Mouse (Mus musculus): Measurements from ENCODE around the gene 5730596B20Rik. TPM values are rescaled to one million over a fixed set of nuclear protein-coding genes. Genes with fewer than 3 reads are reported as not detected.

The 5730596B20Rik gene
- total RNA-seq, 4 experiments from 2014 or later: not detected

DNA sequence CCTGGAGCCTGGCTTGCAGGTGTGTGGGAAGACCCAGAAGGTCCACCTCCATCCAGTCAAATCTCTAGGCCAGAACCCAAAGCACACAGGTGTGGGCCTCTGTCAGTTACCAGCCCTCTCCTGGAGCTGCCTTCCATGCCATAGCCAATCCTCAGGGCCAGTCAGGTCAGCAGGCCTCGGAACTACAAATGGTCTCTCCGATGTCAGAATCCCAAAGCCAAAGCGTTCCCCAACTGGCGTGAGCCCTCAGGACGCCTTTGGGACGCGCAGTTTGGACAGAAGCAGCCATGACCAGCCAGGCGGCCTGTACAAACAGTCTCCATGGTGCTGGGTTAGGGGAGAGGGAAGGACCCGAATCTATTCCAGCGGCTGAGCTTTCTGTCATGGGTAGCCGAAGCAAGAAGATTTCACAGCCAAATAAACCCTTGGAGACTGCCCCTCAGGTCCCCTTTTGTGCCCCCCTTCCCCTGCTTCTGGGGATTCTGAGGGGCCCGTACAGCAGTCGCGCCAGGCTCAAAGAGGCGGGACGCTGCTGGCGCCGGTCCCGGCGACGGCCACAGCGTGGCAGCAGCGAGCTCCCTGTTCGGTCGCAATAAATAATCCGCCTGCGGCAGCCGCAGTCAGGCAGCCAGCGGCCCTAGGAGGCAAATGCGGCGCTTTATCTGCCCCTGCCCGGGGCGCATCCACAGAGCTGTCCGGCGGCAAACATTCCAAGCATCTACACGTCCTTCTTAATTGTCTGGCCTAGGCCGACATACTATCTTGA, 34.1 kb downstream of the 5730596B20Rik start:
- no peak for DNase-seq (ENCODE audit: low spot score in 2 of 2)

GRCm38 (mm10) chr6:52211961-52212360, 34.7 kb downstream of the 5730596B20Rik start:
- DNase-seq (ENCODE audit: low spot score in 2 of 2): no peak

DNA sequence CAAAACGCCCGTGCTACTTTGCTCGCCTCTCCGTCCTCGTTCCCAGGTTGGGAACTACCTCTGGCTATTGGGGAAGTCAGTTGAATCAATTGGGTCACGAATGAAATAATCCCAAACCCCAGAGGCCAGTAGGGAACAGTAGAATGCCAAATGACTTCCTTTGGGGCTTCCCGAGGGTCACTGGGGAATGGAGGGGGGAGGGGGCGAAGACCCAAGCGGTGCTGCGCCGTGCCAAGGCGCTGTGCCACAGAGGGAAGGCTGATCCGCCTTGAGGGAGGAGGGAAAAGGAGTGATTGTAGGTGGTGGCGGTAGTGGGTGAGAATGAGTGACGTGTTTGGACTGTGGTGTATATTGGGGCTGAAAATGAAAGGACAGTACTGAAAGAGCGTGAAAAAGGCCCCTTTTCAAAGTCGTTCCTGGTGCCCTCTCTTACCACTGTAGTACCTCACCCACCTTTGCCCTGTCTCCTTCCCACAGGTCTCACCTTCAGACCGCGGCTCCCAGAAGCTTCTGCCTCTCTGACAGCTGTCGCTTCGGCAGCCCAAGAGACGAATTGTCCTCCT, 35.3 kb downstream of the 5730596B20Rik start:
- DNase-seq (ENCODE audit: low spot score in 2 of 2): no peak

- DNase-seq (ENCODE audit: low spot score in 2 of 2): no peak
Observed at GRCm38 (mm10) chr6:52213119-52213986, 36.1 kb downstream of the 5730596B20Rik start, which contains the start of the genes Hoxa3 and Gm28308. TSS of gene Hoxa3 (minus strand) at chr6:52213336. TSS of gene Gm28308 (minus strand) at chr6:52213339.

GRCm38 (mm10) chr6:52214271-52214670, 37.0 kb downstream of the 5730596B20Rik start:
- no peak for DNase-seq (ENCODE audit: low spot score in 2 of 2)

DNA sequence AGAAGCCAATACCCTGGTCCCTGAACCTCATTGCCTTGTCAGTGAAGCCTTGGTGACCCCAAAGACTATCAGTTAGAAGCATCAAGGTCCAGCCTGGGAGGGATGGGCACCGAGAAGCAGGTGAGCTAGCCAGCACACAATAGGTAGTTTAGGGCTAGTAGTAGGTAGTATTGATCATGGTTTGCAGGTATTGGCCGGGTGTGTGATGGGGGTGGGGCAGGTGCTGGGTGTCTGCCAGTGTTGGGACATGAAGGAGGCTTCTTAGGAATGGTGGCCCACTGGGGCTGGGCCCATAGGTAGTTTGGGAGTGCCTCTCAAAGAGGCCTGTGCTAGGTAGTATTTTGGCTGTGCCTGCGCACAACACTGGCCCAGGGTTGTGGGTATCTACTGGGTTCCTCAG, 37.8 kb downstream of the 5730596B20Rik start:
- no peak for DNase-seq (ENCODE audit: low spot score in 2 of 2)

- no peak for DNase-seq (ENCODE audit: low spot score in 2 of 2)
Observed at GRCm38 (mm10) chr6:52215771-52216535, 38.7 kb downstream of the 5730596B20Rik start.

DNA sequence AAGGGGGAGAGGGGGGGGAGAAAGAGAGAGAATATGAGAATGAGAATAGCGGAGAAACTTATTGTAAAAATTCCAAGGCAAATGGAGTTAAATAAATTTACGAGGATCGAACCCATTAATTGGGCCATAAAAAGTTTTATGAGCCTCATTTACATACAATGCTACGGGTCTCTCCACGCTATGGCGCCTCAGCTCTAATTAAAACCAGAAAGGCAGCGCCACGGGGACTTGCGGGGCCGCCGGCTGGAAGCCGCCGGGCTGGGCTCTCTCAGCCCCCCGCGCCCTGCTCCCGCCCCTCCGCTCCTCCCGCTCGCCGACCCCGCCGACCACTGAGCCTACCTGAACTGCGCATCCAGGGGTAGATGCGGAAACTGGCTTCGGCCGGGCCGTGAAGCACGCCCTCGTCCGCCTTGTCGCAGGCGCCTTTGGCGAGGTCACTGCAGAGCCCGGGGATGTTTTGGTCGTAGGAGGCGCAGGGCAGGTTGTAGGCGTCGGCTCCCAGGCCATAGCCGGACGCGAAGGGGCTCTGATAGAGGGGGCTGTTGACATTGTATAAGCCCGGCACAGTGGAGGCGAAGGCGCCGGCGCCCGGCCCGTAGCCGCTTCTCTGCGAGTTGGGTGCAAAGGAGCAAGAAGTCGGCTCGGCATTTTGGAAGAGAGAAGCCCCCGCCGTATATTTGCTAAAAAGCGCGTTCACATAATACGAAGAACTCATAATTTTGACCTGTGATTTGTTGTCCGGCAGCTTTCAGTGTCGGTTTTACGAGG, 39.6 kb downstream of the 5730596B20Rik start:
- no peak for DNase-seq (ENCODE audit: low spot score in 2 of 2)

- DNase-seq (ENCODE audit: low spot score in 2 of 2): no peak
Observed at GRCm38 (mm10) chr6:52217459-52217768, 40.1 kb downstream of the 5730596B20Rik start.

DNA sequence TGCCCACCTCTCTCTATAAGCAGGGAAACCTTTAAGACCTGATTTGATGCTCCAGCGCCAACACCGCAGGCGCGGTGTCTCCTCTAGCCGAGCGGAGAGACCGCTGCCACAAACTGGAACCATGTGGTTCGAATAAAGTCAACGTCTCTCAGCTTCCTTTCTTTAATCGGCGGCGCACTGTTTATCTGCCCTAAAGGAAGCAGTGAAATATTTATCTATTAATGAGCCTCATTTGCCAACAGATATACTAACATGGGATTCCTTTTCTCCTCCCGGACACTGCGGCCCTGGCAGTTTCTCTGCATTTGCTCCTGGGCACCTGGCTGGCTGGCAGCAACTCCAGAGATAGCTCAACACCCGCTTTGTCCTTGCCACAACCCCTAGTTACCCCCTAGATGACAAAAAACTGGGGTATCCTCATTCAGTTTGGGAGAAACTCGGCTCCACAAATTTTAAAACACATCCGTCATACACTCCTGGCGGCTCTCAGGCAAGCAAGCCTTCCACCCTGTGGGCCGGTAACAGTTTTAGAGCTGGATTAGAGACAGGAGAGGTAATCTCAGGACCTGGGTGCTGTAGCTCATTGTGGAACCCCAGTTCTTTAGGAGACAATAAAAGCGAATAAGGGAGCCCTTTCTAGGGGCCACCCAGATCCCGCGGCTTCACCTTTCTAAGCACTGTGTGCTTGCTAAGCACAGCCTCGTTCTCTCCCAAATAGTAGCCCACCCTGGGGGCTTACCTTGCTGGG, 40.8 kb downstream of the 5730596B20Rik start:
- no peak for DNase-seq (ENCODE audit: low spot score in 2 of 2)

GRCm38 (mm10) chr6:52218643-52219215, 41.4 kb downstream of the 5730596B20Rik start:
- no peak for DNase-seq (ENCODE audit: low spot score in 2 of 2)

GRCm38 (mm10) chr6:52219234-52219942, 42.1 kb downstream of the 5730596B20Rik start:
- DNase-seq (ENCODE audit: low spot score in 2 of 2): no peak

DNA sequence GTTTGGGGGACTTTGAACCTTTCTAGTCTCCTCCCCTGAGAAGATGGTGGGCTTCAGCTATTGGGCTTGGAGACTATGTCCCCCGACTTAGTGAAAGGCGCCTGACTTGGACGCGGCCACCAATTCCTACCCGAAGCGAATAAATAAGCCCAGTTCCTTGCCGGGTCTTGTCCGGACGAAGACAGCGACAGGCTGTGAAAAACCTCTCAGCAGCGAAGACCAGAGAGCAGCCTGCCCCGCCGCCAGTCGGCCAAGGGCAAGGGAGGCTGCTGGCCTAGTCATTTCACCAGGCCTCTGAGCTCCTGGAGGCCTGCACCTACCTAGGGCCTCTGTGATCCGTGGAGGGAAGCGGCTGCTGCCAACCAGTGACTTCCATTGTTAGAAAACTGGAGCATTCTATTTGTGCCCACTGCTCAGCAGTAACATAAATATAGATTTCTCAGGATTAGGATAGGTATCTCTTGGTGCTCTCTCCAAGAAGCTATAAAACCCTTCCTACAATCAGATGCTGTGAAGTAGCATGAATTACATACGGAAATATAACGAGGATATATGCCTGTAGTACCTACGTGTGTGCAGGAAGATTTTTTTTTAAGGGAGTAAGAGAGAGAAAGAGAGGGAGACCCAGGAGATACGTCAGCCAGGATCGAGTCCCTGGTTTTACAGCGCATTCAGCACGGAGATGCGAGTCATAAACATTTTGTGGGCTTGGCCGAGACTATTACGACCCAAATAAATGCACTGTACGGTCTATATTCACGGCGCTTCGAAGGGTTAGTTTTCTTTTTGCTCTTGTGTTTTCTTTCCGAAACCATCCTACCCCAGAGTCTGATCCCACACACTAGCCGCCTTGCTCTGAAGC, 42.9 kb downstream of the 5730596B20Rik start:
- no peak for DNase-seq (ENCODE audit: low spot score in 2 of 2)

- no peak for DNase-seq (ENCODE audit: low spot score in 2 of 2)
Observed at GRCm38 (mm10) chr6:52220865-52221310, 43.6 kb downstream of the 5730596B20Rik start.

DNA sequence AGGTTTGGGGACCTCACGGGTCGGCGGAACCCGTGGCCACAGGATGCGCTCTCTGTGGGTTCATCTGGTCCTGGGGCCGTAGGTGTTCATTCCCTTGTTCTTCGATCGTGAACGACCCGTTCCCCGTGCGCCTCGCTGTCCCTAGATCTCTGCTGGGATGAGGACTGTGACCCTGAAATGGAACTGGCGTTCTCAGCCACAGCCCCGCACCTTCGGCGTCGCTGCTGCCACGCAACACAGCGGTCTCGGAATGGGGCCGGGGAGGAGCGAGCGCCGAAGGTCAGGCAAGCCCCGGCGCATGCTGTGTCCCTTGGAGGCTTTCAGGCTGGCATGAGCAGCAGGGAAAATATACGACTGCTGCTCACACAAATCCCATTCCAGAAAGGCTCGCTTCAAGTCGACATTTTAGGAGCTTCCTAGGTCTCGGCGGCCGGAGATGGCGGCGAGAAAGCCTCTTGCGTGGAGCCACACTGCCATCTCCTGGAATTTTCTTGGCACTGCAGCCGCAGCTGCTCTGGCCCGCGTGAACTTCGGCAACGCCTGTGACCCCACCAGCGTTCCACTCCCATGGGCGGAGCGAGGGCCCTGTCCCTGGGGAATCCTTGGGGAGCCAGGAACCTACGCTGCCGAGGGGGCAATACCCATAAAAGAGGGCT, 44.2 kb downstream of the 5730596B20Rik start, which contains the start of gene Hoxa7:
Hoxa7 (minus strand) TSS at position 518 of the 656 bp plus-strand sequence.
- DNase-seq (ENCODE audit: low spot score in 2 of 2): peak; percentile 46 to 77

DNA sequence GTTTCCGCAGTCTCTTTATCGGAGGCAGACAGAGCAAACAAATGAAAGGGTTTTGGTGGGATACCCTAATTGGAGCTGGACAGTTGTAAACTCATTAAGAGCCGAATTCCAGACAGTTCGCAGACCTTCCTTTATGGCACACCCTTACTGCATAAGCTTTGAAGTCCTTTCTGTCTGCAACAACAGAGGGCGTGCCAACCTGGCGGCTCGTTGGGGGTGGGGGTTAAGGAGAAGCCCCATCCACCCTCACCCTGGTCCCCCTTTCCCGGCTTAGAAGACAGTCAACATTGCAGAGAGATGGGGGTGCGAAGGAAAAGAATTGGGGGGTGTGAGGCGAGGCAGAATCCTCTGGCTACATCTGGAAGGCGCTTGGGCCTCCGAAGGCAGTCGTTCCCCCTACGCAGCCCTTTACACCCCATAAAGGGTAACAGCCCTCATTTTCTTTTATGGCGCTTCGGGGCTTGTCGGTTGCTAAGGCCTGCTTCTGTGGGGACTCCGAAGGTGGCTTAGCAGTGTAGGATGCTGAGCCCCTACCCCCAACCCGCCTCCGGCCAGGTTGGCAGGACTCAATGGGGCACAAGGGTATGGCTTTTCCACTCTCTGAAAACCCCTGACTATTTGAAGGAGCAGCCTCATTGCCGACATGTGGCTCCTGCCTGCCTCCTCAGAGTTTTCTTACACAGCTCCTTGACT, 44.8 kb downstream of the 5730596B20Rik start:
- no peak for DNase-seq (ENCODE audit: low spot score in 2 of 2)

GRCm38 (mm10) chr6:52222729-52223128, 45.4 kb downstream of the 5730596B20Rik start:
- no peak for DNase-seq (ENCODE audit: low spot score in 2 of 2)
